Mouse (Mus musculus) frontal cortex, adult (tissue): ENCODE measurements at regions not wholly inside any gene's neighbourhood (a gene's known extent, or its start where the extent isn't known, plus 50 kb on each side); places are given as distances from the start of the nearest gene placed in this dataset.
A peak's percentile ranks its signal among the peaks of the same experiment; 100 is the strongest.

Experiments
- ATAC-seq: cut with Nextera tagmentation; 2 replicates; pipeline ENCODE4 v1.9.2; 2017; ENCODE audit warnings: mild to moderate bottlenecking, moderate library complexity, mixed read lengths; ENCODE audit not compliant: low TSS enrichment

GRCm38 (mm10) chr5:69877100-69877499 is 285.0 kb upstream of the Gnpda2 start:
- ATAC-seq, result no peak

- no peak for ATAC-seq
Observed at GRCm38 (mm10) chr5:69863027-69863426, 270.9 kb upstream of the Gnpda2 start.

- ATAC-seq, result no peak
Observed at GRCm38 (mm10) chr5:69844809-69845208, 252.7 kb upstream of the Gnpda2 start.

DNA sequence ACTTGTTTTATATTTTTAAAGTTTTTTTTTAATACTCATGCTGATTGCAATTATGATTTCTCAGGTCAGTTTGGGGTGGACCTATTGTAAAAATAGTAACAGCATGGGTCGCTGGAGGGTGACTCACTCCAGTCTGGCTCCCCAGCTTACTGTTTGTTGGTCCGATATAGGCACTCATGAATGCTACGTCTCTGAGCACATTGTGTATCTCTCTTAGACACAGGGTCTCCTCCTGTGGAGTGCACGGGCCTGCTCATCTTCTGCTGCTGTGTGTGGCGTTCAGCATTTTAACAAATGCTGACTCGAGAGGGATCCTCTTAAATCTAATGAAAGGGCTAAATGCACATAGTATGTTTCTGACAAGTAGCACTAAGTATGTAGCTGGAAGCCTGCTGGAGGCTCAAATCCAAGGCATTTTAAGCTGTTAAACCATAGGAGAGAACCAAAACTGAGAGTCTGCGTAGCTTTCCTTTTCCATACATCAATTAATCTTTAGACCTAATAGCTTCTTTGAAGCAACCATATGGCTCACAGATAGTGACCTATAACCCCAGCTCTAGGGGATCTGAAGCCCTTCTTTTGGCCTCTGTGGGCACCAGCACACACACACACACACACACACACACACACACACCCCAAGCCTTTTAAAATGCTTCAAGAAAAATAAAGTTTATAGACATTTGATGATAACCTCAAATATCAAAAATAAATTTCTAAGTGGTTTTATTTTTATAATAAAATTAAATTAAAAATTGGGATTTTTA is 246.0 kb upstream of the Gnpda2 start:
- no peak for ATAC-seq

GRCm38 (mm10) chr5:69836356-69836755 is 244.2 kb upstream of the Gnpda2 start:
- ATAC-seq, result 0 out of 2 replicates have a peak, but pooled peaks have one; percentile 38

GRCm38 (mm10) chr5:69835162-69835561 is 243.0 kb upstream of the Gnpda2 start:
- ATAC-seq, result no peak

DNA sequence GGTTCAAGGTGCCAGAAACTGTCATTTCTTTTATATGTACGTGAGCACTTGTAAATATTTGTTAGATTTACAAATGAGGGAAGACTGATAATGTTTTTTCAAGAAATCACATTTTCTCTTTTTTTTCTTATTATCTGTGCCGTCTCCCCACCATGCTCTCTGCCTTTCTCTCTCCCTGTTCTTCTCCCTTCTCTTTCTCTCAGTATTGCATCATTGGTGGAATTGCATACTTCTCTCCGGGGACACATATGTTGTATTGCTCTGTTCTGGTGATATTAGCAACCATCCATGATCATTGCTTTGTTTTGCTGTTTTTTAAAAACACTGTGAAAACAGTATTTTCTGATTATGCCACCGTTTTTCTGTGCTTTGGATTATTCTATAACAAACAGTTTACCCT is 225.6 kb upstream of the Gnpda2 start:
- no peak for ATAC-seq

- no peak for ATAC-seq
Observed at GRCm38 (mm10) chr5:69817035-69817434, 224.9 kb upstream of the Gnpda2 start.

- ATAC-seq, result no peak
Observed at GRCm38 (mm10) chr5:69815356-69815755, 223.2 kb upstream of the Gnpda2 start.

- peak; percentile 78 for ATAC-seq
Observed at GRCm38 (mm10) chr5:69802612-69803011, 210.5 kb upstream of the Gnpda2 start.

DNA sequence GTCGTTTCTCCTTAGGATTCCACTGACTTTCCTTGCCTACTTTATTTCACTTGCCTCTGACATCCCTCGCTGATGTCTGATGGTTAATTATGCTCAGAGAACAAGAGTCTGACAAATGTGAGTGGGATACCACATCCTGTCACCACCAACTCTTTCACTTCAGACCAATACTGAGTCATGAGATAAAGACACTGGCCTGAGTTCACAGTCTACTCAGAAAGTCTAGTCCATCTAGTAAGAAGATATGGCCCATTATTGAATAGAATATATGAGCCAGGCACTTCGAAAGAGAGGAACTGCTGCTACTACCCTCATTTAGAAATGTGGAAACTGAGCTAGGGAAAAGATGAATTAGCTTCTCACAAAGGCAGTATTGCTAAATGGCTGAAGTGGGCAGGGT is 210.0 kb upstream of the Gnpda2 start:
- peak; percentile 55 for ATAC-seq

- ATAC-seq, result no peak
Observed at GRCm38 (mm10) chr5:69795316-69795715, 203.2 kb upstream of the Gnpda2 start.

- ATAC-seq, result no peak
Observed at GRCm38 (mm10) chr5:69794641-69795040, 202.5 kb upstream of the Gnpda2 start.

- no peak for ATAC-seq
Observed at GRCm38 (mm10) chr5:69756769-69757485, 164.8 kb upstream of the Gnpda2 start.

DNA sequence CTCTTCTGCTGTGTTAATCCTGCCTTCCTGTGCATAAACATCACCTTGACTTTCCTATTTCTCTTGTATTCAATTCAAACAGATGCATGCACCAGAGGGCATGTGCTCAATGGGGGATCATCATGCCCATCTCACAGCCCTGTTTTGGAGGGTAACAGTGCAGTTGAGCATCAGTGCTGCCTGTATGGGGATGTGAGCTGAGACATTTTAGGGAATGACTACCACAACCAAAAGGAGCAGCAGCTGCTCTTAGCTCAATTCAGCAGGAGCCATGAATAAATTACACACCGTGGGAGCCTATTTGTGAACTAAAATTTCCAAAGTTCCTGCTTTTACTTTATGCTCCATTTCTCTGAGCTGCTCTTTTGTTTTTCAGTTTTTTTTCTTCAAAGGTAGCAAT is 164.2 kb upstream of the Gnpda2 start:
- peak; percentile 99 for ATAC-seq

DNA sequence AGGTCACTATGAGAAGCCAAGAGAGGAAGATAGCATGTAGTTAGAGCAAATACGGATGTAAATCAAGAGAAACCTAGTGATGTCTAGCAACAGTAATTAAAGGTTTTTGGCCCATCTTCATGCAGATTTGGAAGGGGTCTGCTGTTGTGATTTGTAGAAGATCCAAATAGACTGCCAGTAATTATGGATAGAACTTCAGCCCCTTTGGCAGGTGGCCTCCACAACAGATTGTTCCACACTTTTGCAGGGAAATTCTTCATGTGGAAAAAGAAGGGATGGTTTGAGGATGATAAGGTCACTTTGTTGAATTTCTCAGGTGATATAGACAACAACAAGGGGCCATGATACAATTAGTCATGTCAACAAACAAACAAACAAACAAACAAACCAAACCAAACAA is 148.4 kb upstream of the Gnpda2 start:
- ATAC-seq, result no peak

DNA sequence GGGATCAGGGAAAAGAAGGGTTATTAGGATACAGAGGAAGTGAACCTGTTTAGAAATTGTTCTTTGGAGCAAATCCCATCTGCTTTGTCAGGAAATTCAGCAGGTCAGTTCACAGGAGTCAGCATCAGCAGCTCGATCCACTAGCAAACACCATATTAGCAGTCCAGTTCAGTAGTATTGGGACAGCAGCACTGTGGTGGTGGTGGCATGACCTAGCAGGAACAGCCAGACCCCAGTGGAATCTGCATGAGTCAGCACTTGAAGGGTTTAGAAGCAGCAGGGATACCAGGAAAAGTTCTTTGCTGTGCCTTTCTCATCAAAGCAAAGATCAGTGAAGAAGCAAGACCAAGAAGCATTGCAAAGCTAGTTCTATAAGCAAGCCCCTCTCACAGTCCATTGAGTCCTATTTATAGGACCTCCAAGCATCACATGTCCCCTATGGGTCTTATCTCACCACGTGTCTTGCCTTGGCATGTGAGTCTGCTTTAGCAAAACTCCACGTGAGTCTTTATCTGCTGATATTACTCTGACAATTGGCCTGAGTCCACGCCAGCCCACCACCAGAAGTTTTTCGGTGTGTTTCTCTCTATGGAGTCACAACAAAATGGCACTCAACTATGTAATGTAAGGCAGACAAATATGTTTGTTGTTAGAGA is 129.3 kb upstream of the Gnpda2 start:
- no peak for ATAC-seq

DNA sequence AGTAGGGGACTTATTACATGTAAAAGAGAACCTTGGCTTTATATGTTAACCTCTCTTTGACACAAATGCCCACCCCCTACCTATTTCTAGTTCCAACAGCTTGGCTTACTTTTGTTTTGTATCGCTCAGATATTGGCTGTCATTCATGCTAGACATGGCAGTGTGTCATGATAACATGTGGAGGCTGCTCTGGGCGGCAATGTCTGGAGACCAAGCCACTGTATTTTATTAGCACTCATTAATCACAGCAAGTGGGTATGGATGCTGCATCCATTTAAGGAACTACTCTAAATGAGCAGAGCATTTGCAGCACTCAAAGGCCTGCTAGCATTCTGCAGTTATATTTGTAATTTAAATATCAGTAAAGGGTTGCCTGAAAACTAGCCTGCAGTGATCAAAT is 123.9 kb upstream of the Gnpda2 start:
- ATAC-seq, result no peak

- peak; percentile 90 for ATAC-seq
Observed at GRCm38 (mm10) chr5:69707099-69707498, 115.0 kb upstream of the Gnpda2 start.

DNA sequence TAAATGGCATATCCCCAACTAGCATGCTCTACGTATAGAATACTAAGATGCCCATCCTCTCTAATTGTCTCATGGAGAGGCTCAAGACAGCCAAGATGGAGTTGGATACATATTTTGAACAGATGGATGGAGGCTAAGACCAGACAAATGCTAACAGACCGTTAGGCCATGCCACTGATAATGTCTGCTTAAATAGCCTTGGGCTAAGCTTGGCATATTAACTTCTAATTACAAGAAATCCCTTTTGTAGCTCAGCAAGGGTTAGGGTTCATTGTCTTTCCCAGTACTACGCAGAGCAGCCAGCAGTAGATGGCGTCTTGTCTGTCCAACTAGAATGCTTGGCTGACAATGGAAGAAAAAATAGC is 113.0 kb upstream of the Gnpda2 start:
- no peak for ATAC-seq

GRCm38 (mm10) chr5:69704261-69705167 is 112.4 kb upstream of the Gnpda2 start:
- peak; percentile 80 for ATAC-seq

GRCm38 (mm10) chr5:69678770-69679169 is 86.6 kb upstream of the Gnpda2 start:
- no peak for ATAC-seq
